Mouse (Mus musculus): Measurements from ENCODE around the gene Rnf123.

GRCm38 (mm10) chr9:108003531-108003890 lies 79.6 kb downstream of the Rnf123 start:
- TF ChIP-seq CTCF (IDR thresholded peaks at IDR 0.05; ENCODE audit: borderline replicate concordance, insufficient read depth, low read length) (no peak), POLR2A (IDR thresholded peaks at IDR 0.05; ENCODE audit: low read depth, low read length) (peak; percentile 41)

All from embryonic fibroblast, embryonic 13.5 days (primary cell).